Mouse (Mus musculus) lung, postnatal 10 days (tissue): ENCODE data around the gene Zglp1.

Source experiments
- DNase-seq: peaks from one replicate; pipeline ENCODE4 v3.0.0; 2021

The Zglp1 gene

DNA sequence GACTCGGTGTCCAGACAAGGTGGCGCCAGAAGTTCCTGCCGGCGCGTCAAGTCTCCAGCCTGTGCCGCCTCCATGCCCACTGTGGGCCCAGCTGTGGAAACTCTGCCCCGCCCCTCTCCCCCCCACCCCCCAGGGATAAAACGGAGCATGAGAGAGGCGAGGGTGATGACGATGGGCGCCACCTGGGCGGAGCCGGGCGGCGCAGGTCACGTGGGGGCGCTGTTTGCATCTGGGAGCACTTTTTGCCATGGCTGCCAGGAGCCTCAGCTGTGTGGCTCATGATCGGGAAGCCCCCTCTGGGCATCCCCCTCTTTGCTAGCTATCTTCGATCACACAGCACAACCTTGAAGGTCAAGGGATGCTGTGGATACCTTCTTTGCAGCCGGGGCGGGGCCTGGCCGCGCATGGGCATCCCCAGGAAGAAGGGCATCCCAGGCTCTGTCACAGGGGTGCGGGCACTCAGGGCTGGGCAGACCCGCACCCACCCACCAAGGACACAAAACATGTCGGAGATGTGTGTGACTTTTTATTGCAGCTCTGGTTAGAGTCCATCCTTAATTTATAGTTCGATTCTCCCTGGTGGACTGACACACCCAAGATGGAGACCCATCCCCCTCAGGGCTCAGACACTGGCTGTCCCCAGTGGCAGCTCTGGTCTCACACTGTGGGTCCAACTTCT, at the start of gene Zglp1:
Gene Zglp1, minus strand, starts transcription at position 88 of the 679 bp plus-strand sequence.
- DNase-seq = no peak

DNA sequence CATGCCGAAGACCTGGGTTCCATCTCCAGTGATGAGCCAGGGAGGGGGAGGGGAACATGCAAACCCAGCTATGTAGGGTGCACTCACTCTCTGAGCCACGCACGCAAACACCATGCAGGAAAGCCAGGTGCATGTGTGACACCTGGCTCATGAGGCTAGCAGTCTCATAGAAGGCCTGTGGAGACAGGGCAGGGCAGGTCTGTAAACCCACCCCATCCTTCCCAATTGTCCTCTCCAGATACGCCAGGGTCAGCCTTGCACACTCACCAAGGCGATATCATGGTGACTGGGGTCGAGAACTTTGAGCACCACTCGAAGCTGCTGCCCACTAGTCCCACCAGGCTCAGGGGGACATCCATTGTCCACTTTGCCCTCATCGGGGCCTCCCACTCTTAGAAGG, 48.2 kb upstream of the Zglp1 start:
- no peak for DNase-seq

DNA sequence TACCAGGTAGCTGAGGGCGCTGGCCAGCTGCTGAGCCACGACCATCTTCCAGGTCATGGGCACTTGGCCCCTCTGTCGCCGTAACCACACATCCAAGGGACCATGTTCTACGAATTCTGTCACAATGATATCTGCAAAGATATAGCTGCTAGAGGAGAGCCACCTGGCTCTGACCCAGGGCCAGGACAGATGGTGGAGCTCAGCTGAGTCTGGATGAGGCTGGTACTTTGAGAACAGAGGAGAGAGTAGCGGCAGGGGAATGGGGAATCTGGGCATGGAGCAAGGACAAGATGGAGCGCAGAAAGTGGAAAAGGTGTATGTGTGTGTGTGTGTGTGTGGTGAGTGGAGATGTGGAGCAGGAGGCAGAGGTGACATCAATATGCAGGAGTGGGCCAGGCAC, 47.3 kb upstream of the Zglp1 start:
- DNase-seq = no peak

DNA sequence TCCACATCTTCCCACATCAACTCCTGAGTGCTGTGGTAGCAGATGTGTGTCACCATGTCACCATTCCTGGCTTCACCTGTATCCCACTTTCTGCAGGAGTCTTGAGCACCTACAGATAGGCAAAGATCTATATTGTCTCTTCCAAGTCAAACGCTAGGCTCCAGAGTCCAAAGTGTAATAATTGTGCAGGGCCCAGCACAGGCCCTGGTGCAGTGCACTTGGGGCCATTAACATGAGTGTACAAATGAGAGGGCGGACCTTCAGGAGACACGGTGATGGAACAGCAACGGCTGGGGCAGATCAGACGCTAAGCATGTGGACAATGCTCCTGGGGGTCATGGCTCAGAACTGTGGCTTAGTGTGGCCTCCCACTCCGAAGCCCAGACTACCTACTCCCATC, 46.9 kb upstream of the Zglp1 start:
- DNase-seq = no peak

DNA sequence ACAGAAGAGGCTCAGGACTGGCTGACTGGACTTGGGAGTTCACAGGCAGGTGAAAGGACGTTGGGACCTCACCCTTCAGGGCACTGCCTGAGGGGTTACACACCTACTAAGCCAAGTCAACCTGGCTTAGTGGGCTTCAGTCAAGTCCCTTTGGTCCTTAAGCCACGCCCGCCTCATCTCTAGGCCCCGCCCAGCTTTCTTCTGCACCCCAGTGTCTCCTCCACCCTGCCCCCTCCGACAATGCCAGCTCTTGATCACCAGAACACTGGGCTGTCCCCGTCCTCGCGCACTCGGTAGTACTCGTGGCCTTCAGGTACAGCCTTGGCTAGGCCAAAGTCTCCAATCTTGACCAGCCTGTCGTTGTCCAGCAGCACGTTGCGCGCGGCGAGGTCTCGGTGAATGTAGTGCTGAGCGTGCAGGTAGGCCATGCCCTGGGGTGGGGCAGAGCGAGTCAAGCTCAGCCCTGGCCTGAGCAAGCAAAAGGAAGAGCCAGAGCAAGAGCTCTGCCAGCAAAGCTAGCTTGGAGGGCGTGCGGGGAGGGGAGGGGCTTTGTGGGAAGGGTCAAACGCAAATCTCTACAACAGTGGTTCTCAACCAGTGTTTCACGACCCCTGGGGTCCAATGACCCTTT, 40.8 kb upstream of the Zglp1 start:
- no peak for DNase-seq

DNA sequence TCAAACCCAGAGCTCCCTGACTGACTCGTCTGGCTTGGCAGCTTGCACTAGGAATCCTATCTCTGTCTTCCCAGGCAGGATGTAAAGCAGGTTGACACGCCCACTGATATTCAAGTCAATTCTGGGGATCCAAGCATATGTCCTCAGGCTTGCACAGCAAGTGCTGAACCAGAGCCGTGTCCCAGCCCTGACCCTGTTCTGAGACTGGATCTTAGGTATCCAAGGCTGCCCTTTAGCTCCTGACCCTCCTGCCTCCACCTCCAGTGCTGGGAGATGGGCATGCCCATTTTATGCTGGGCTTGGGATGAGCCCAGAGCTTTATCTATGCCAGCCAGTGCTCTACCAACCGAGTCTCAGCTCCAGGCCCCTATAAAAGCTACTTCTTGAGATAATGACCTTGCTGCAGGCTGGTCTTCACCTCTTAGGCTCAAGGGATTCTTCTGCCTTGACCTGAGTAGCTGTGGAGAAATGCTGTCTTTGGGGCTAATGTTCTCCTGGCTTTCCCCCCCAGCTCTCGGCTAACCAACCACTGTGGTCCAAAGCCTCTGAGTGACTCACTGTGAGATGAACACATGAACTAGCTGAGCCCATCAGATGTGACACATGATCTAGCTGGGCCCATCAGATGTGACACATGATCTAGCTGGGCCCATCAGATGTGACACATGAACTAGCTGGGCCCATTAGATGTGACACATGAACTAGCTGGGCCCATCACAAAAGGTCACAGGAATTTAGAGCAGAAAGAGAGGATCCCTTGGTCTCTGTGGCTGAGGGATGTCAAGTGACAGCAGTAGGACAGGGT, 39.1 kb upstream of the Zglp1 start:
- no peak for DNase-seq

DNA sequence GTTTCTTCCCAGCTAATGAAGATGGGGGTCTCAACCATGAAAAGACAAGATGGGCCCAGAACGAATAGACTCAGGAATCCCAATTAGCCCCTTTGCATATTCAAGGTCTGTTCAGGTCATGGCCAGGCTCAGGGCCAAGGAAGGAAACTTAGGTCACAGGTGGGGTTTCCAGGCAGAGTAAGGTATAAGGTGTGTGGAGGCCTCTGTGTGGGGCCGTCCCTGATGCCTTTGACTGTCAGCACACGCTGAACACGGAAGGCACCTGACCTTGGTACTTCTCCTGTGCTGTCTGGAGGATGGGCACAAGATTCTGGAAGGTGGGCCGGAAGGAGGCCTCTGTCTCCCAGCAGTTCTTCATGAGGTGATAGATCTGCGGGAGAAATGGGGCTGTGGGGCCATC, 37.9 kb upstream of the Zglp1 start:
- DNase-seq = no peak

DNA sequence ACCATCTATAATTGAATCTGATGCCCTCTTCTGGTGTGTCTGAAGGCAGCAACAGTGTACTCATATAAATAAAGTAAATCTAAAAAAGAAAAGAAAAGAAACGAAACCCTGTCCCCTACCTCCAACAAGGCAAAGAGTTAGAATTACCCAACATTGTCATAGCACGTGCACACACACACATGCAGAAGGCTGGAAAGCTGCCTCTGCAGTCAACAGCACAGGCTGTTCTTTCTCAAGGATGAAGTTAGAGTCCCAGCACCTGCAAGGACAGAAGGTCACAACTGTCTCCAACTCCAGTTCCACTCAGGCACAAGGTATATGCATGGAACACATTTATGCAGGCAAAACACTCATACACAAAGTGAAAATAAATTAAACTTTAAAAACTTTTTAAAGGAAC, 35.2 kb upstream of the Zglp1 start:
- DNase-seq = no peak

DNA sequence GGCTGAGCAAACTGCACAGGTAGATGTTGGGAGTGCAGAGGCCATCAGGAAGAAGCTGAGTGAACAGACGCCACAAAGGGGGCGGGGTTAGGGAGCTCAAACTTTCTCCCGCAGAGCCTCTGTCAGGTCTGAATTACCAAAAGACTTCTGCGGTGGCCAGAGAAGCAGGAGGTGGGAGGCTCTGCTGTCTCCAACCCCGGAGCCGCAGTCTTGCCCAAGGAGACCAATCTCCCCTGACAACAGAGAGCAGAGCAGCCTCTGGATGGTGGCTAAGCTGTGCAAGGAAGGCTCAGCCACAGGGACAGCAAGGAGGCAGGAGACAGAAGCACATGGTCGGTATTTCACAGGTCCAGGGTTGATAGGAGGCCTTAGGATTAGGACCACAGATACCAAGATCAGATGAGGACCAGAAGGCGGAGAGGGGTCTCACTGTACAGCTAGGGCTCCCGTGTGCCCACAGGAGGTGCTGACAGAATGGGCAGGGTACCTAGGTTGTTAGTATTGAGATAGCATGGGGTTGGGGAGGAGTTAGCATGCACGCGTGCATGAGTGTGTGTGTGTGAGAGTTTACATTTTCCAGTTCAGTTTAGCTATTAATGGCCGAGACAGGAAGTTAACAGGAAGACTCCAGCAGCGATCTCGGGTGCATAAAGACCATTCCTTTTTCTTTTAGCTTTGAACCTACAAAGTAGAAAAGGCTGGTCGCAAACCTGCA, 33.7 kb upstream of the Zglp1 start:
- no peak for DNase-seq

DNA sequence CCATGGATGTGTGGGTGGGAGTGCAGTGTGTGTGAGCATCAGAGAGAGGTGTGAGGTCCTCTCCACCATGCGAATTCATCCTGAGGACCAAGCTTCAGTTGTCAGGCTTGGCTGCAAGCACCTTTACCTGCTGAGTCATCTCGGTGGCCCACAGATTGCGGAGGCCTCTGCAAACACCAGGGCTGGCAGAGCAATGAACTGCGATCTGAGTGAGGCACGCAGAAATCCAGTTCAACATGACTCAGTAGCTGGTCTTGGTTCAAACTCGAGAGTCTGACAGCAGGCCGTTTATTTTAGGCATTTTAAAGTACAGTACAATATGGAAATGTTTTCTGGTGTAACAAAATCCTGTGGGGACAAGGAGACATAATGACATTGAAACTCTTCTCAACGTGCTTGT, 30.9 kb upstream of the Zglp1 start:
- DNase-seq = no peak

DNA sequence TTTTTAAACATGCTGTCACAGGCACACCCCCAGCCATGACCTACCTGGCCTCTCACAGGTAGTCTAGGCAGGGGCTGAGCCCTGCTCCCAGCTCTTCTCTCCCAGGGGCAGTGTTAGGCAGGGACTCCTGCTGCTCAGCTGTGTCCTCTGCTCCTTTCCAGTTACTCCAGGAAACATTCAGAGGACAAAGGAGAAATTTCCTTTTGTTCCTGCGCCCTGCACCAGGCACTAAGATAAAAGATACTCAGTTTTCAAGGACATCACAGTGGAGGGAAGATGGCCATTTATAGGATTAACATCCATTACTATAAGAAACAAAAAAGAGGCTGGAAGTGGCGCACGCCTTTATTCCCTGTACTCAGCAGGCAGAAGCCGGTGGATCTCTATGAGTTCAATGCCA, 29.1 kb upstream of the Zglp1 start:
- DNase-seq = no peak

DNA sequence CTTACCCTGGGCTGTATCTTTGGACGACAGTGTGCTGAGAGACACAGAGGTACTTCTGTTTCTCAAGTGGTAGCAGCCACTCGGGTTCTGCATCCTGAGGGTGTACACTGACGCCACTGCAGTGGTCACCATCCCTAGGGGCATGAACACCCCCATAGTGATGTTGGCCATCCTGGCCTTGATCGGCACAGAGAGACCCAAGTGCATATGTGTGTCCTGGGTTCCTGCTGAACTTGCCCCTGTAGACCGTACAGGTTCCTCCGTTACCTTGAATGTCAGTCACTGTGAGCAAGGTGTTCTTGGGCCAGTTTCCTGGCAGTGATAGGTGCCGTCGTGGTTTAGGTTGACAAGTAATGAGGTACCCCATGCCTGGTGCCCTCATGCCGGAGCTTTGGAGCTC, 26.5 kb upstream of the Zglp1 start:
- DNase-seq = no peak

DNA sequence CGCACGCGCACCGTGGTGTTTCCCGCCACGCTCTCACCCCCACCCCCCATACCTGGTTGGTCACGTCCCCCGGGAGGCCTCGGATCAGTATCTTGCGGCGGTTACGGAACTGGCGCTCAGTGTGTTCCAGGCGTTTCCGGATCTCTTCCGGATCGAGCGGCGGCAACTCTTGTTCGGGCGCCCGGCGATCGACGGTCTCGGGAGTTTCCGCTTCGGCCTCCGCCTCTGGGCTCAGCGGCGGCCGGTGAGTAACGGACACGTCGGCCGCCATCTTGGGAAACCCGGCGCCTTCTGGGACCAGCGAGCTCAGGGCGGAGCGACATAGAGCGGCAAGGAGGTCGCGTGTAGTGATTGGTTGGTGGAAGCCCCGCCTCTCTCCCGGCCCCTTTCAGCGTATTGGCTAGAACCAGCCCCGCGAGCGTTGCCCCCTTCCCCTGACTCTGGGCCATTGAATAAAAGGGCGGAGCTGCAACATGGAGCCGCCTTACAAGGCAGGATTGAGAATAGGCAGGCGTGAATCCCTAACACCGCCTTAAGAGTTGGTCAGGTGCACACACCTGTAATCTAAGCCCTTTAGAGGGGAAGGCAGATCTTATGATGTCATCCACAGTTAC, 24.9 kb upstream of the Zglp1 start, which contains the start of the genes Gm38431 and Raver1:
Gene Gm38431, minus strand, starts transcription at position 291 of the 614 bp plus-strand sequence.
Gene Raver1, minus strand, starts transcription at position 302 of the 614 bp plus-strand sequence.
- DNase-seq = peak; percentile 99

DNA sequence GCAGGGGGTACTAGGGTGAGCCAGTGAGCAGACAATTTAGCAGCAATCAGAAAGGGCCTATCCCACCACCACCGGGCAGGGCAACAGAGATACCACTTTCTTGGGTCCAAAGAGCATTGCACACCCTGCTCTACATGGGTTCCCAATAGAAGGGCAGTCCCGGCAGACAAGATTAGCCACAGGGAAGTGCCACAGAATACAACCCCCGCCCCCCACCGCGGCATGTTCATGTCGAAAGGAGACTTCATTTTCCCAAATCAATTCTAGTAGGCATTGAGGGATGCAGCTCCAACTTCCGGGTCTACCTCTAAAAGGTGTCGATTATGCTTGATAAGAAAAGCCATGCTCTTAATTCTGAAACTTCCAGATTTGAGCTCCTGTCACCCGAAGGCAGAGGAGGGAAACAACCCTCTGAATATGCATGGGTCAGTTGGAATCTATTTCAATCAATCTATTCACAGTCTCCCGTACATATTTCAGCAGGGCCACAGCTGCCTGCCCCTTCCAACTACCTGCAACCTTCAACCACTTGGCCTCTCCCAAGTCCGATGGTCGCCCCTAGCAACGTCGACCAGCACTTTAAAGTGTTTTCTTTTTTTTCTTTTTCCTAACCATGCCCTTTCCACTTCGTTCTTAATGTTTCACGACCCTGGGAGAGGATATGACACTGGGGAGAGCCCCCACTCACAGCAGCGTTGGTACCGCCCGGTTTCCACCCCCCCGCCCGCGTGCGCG, 24.2 kb upstream of the Zglp1 start:
- no peak for DNase-seq

DNA sequence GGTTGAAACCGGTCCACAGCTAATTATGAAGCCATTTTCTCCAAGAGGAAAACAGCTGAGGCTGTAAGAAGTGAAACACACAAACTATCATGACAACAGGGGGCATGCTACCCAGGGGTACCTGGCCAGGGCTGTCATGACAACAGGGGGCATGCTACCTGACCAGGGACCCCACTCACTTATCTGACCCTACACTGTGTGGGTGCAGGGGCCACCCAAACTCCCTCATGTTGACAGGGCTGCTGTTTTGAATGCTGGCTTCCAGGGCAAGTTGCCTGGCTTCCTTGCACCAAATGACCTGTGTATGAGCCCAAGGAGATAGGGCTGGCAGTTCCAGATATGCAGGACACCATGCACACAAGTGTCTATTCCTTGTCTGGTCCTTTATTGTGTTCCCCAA, 23.6 kb upstream of the Zglp1 start:
- DNase-seq = no peak

DNA sequence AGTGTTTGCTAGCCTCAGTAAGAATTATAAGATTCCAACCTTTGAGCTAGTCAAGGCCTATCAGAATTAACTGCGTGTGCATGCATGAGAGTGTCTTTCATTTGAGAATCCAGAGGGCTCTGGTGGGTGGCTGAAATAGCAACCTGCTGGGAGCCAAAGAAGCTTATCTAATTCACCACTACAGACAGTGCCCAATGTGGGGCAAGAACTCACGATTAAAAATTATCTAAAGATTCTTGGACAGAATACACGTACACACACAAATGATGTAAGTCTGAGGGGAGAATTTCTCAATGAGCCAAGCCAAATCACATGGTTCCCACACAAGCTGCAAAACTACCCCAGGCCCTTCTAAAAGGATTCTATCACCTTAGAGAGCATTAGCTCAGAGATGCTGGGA, 16.4 kb upstream of the Zglp1 start:
- no peak for DNase-seq

DNA sequence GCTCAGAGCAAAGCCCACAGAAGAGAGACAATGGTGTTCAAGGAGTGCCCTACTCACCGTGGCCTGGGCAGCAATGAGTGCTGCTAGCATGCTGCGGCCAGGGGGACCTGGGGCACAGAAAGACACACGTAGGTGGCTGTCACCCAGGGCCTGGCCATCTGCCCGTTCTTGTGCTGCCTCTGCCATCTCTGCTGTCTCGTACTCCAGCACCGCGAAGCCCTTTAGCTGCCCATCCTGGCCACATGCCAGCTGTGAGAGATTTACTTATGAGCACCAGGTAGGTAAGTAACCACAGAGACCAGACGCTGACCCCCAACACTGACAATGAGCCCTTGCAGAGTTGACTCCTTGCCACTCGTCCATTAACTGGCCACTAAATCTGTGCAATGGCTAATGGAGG, 14.2 kb upstream of the Zglp1 start:
- DNase-seq = no peak

DNA sequence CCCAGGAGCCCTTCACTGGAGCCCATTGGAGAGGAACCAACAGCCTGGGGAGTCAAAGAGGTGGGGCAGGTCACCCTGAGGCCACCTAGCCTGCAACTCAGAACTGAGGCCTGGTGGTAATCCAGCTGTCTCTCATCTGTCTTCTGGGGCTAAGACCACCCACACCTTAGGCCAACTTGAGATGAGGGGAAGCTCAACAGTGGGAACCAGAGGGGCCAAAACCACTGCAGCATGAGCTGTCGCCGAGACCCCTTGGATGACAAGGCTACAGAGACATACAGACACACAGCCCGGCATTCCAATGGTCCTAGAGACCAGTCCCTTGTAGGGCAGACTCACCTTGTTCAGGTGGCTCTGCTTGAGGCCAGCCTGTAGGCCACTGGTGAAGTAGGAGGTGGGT, 8.7 kb upstream of the Zglp1 start:
- DNase-seq = no peak

DNA sequence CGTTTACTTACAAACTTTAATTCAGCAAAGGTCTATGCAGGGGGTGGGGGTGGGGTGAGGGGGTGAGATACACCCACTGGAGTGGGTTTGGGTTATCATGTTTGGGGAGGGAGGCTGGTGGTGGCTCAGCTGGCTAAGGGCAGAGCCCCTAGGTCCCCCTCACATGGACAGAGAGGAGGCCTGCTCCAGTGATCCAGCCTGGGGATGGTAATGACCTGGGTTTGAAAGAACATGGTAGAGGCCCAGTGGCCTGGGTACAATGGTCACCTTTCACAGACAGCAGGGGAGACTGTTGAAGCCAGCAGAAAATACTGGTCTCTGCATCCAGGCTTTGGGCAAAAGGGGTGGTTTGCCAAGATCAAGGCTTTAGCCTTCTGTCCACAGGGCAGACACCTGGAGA, 7.3 kb upstream of the Zglp1 start:
- DNase-seq = no peak

DNA sequence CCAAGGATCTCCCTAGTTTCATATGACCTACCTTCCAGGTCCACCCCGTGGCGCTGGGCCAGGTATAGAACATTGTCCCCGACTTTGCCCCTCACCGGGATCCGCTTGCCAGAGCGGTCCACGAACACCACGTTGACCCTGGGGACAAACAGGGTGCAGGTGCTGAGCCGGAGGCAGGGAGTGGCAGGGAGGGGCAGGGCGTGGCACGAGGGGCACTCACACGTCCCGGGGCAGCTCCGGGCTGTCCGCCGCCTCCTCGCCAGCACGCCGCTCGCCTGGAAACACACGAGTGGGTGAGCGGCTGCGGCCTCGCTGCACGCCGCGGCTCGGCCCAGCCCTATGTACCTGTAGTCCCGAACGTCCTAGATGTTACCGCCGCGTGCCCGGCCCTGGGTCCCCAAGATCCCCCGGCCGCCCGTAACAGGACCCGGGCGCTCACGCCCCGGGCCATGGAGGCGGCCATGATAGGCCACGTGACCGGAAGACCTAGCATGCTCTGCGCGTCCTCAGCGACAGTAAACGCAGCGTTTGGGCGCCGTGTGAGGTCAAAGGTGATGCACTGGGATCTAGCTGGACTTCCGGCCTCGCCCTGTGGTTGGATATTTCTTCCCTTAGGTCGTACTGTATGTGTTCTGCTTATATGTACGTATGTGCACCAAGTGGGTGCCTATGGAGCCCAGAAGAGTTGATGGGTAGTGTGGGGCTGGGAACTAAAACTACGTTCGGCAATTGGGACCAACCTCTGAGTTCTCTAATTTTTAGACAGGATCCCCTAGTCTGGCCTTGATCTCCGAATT, 6.3 kb upstream of the Zglp1 start, which contains the start of the genes Gm49373 and Fdx1l:
Gene Gm49373, minus strand, starts transcription at position 53 of the 797 bp plus-strand sequence.
Gene Fdx1l, minus strand, starts transcription at position 571 of the 797 bp plus-strand sequence.
- DNase-seq = peak; percentile 94

DNA sequence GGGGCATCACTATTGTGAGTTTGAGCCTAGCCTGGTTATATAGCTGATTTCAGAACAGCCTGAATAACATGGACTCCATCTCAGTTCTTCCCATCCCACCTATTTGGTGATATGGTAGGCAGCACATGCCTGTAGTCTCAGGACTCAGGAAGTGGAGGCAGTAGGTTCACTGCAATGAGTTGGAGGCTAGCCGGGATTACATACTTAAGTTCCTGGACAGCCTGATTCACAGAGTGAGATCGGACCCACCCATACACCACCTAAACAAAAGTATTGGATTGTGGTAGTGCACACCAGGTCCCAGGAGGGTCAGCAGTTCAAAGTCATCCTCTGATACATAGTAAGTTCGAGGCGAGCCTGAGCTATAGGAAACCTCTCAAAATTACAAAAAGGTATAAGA, 5.7 kb upstream of the Zglp1 start:
- no peak for DNase-seq
